Mouse (Mus musculus) kidney, embryonic 14.5 days (tissue): ENCODE data around the gene Mapk8ip1. TPM values are rescaled to one million over a fixed set of nuclear protein-coding genes. Genes with fewer than 3 reads are reported as not detected.

Experiments used
- ATAC-seq: fragments of 200-750 bp; cut with Nextera tagmentation; 2 replicates; pipeline ENCODE4 v1.8.0; 2017; ENCODE audit warnings: moderate number of reproducible peaks, mild to moderate bottlenecking, moderate TSS enrichment, moderate library complexity; ENCODE audit not compliant: low FRiP score, low TSS enrichment
- H3K27ac ChIP-seq: fragments of 300-500 bp; sonication (generic); 2 replicates; pipeline ENCODE4 v1.5.1; 2014; ENCODE audit warnings: low read depth, mild to moderate bottlenecking, low read length, moderate library complexity, mixed read lengths
- H3K27me3 ChIP-seq: fragments of 300-500 bp; sonication (generic); 2 replicates; pipeline ENCODE4 v1.6.1; 2014; ENCODE audit warnings: mild to moderate bottlenecking, low read length; ENCODE audit not compliant: control insufficient read depth, insufficient read depth
- H3K36me3 ChIP-seq: fragments of 300-500 bp; sonication (generic); 2 replicates; pipeline ENCODE4 v1.6.1; 2014; ENCODE audit warnings: low read length, mixed read lengths; ENCODE audit not compliant: control insufficient read depth, insufficient read depth
- H3K4me1 ChIP-seq: fragments of 300-500 bp; sonication (generic); 2 replicates; pipeline ENCODE4 v1.6.1; 2014; ENCODE audit warnings: low read length, mixed read lengths; ENCODE audit not compliant: control insufficient read depth, insufficient read depth
- H3K4me2 ChIP-seq: fragments of 300-500 bp; sonication (generic); replicated peaks from 2 replicates; pipeline ENCODE4 v1.6.1; 2014; ENCODE audit warnings: low read depth, mild to moderate bottlenecking, low read length
- H3K4me3 ChIP-seq: fragments of 300-500 bp; sonication (generic); 2 replicates; pipeline ENCODE4 v1.5.1; 2014; ENCODE audit warnings: mild to moderate bottlenecking, low read length
- H3K9ac ChIP-seq: fragments of 300-500 bp; sonication (generic); 2 replicates; pipeline ENCODE4 v1.6.1; 2014; ENCODE audit warnings: low read depth, mild to moderate bottlenecking, low read length, moderate library complexity
- H3K9me3 ChIP-seq: fragments of 300-500 bp; sonication (generic); 2 replicates; pipeline ENCODE4 v1.6.1; 2016; ENCODE audit warnings: low read length; ENCODE audit not compliant: control insufficient read depth
- WGBS: fragments of 180-500 bp; shearing (Covaris S2); extraction: QIAGEN DNeasy Blood & Tissue Kit; methylation state at CpG from one replicate; pipeline ENCODE4 v1.1.7; 2014; 5-methylcytosine and 5-hydroxymethylcytosine counted together
- polyA plus RNA-seq: library from polyadenylated mRNA; unstranded; fragments of >200 nt; fragmentation: Nextera tagmentation; extraction: Ambion mirVana; gene quantifications from 2 replicates; pipeline ENCODE4 v1.2.1, GENCODE M21; 2014

Mapk8ip1 gene
- polyA plus RNA-seq, result 15.6 and 20.8 TPM in 2 replicates

GRCm38 (mm10) chr2:92401091-92401561, at the start of gene Mapk8ip1:
Gene Mapk8ip1, minus strand, starts transcription at chr2:92401263.
- H3K4me2 ChIP-seq, result peak within 1 kb of the TSS; percentile 88
- no peak within 1 kb of the TSS for H3K27ac ChIP-seq
- no peaks in the 10 kb centered on the region; the same call in 1 of the 2 replicates for H3K27me3 ChIP-seq
- peak within 1 kb of the TSS; percentile 57 for H3K4me3 ChIP-seq
- peak; percentile 81 for ATAC-seq
- peak within 1 kb of the TSS; percentile 72 for H3K9ac ChIP-seq
- WGBS, result 3% methylated on average over 14 of the region's 59 CpGs
- no peaks in the 10 kb centered on the region for H3K4me1 ChIP-seq
- H3K9me3 ChIP-seq, result no peaks in the 10 kb centered on the region
- peaks cover 23% of the 10 kb centered on the region for H3K36me3 ChIP-seq

GRCm38 (mm10) chr2:92447121-92447740, 46.2 kb upstream of the Mapk8ip1 start:
- H3K4me1 ChIP-seq, result no peaks in the 10 kb centered on the region
- ATAC-seq, result no peak
- no peak overlapping the region for H3K4me3 ChIP-seq
- no peak overlapping the region for H3K9ac ChIP-seq
- WGBS, result 69% methylated on average over 7 of the region's 7 CpGs
- no peaks in the 10 kb centered on the region for H3K36me3 ChIP-seq
- no peaks in the 10 kb centered on the region for H3K27me3 ChIP-seq
- no peaks in the 10 kb centered on the region for H3K9me3 ChIP-seq
- no peak overlapping the region for H3K27ac ChIP-seq
- H3K4me2 ChIP-seq, result no peak overlapping the region

GRCm38 (mm10) chr2:92446656-92447055, 45.6 kb upstream of the Mapk8ip1 start:
- Histone ChIP-seq H3K9ac (no peak overlapping the region), H3K4me2 (no peak overlapping the region), H3K27ac (no peak overlapping the region), H3K27me3 (no peaks in the 10 kb centered on the region), H3K9me3 (no peaks in the 10 kb centered on the region), H3K4me3 (no peak overlapping the region), H3K36me3 (no peaks in the 10 kb centered on the region), H3K4me1 (no peaks in the 10 kb centered on the region)
- ATAC-seq, result no peak
- 74% methylated on average over 8 of the region's 8 CpGs for WGBS

GRCm38 (mm10) chr2:92445890-92446289, 44.8 kb upstream of the Mapk8ip1 start:
- ATAC-seq, result no peak
- no peak overlapping the region for H3K9ac ChIP-seq
- WGBS, result 60% methylated on average over 9 of the region's 9 CpGs
- no peaks in the 10 kb centered on the region for H3K4me1 ChIP-seq
- no peak overlapping the region for H3K4me2 ChIP-seq
- H3K4me3 ChIP-seq, result no peak overlapping the region
- no peaks in the 10 kb centered on the region for H3K27me3 ChIP-seq
- no peak overlapping the region for H3K27ac ChIP-seq
- no peaks in the 10 kb centered on the region for H3K36me3 ChIP-seq
- no peaks in the 10 kb centered on the region for H3K9me3 ChIP-seq

- Histone ChIP-seq H3K36me3 (no peaks in the 10 kb centered on the region), H3K27me3 (no peaks in the 10 kb centered on the region), H3K27ac (no peak overlapping the region), H3K4me3 (no peak overlapping the region), H3K9me3 (no peaks in the 10 kb centered on the region), H3K4me2 (no peak overlapping the region), H3K4me1 (no peaks in the 10 kb centered on the region), H3K9ac (no peak overlapping the region)
- ATAC-seq, result no peak
- 64% methylated on average over 4 of the region's 4 CpGs for WGBS
These were observed 43.3 kb upstream of the Mapk8ip1 start for GRCm38 (mm10) chr2:92444376-92444775.

- 85% methylated on average over 4 of the region's 4 CpGs for WGBS
- H3K9me3 ChIP-seq, result no peaks in the 10 kb centered on the region
These were observed 42.2 kb upstream of the Mapk8ip1 start for GRCm38 (mm10) chr2:92443313-92443712.

GRCm38 (mm10) chr2:92442419-92443001, 41.4 kb upstream of the Mapk8ip1 start:
- H3K4me2 ChIP-seq, result no peak overlapping the region
- WGBS, result 75% methylated on average over 12 of the region's 12 CpGs
- no peak for ATAC-seq
- H3K4me1 ChIP-seq, result no peaks in the 10 kb centered on the region
- H3K9me3 ChIP-seq, result no peaks in the 10 kb centered on the region
- H3K36me3 ChIP-seq, result no peaks in the 10 kb centered on the region
- no peak overlapping the region for H3K4me3 ChIP-seq
- H3K27ac ChIP-seq, result no peak overlapping the region
- no peaks in the 10 kb centered on the region for H3K27me3 ChIP-seq
- no peak overlapping the region for H3K9ac ChIP-seq

More at GRCm38 (mm10) chr2:92443313-92443712, 42.2 kb upstream of the Mapk8ip1 start:
- Histone ChIP-seq H3K4me1 (no peaks in the 10 kb centered on the region), H3K27me3 (no peaks in the 10 kb centered on the region), H3K36me3 (no peaks in the 10 kb centered on the region), H3K9ac (no peak overlapping the region), H3K4me3 (no peak overlapping the region), H3K27ac (no peak overlapping the region), H3K4me2 (no peak overlapping the region)
- ATAC-seq, result no peak

- no peaks in the 10 kb centered on the region; the same call in 1 of the 2 replicates for H3K27me3 ChIP-seq
- no peak overlapping the region for H3K4me2 ChIP-seq
- no peaks in the 10 kb centered on the region for H3K4me1 ChIP-seq
- H3K9ac ChIP-seq, result no peak overlapping the region
- ATAC-seq, result no peak
- WGBS, result 46% methylated on average over 6 of the region's 6 CpGs
- H3K9me3 ChIP-seq, result no peaks in the 10 kb centered on the region
- no peak overlapping the region for H3K27ac ChIP-seq
- H3K4me3 ChIP-seq, result no peak overlapping the region
- H3K36me3 ChIP-seq, result no peaks in the 10 kb centered on the region
These were observed 39.4 kb upstream of the Mapk8ip1 start for GRCm38 (mm10) chr2:92440432-92440831.

- no peak overlapping the region for H3K27ac ChIP-seq
- H3K4me3 ChIP-seq, result no peak overlapping the region
- no peak overlapping the region for H3K4me2 ChIP-seq
- H3K27me3 ChIP-seq, result no peaks in the 10 kb centered on the region; the same call in 1 of the 2 replicates
- H3K9ac ChIP-seq, result no peak overlapping the region
- H3K4me1 ChIP-seq, result no peaks in the 10 kb centered on the region
- no peaks in the 10 kb centered on the region for H3K36me3 ChIP-seq
- no peaks in the 10 kb centered on the region for H3K9me3 ChIP-seq
- 76% methylated on average over 3 of the region's 3 CpGs for WGBS
- no peak for ATAC-seq
These were observed 37.5 kb upstream of the Mapk8ip1 start for GRCm38 (mm10) chr2:92438567-92438966.
